Mouse (Mus musculus) stomach, postnatal 0 days (tissue): ENCODE measurements around the gene Sema3g.

Experiments
- CTCF ChIP-seq: IDR thresholded peaks from 2 replicates; pipeline ENCODE4 v1.5.1; 2016; ENCODE audit warnings: antibody characterized with exemption, low read depth, mild to moderate bottlenecking, moderate library complexity
- EP300 ChIP-seq: optimal IDR thresholded peaks from 2 replicates; pipeline ENCODE3; 2016; ENCODE audit warnings: antibody characterized with exemption

DNA sequence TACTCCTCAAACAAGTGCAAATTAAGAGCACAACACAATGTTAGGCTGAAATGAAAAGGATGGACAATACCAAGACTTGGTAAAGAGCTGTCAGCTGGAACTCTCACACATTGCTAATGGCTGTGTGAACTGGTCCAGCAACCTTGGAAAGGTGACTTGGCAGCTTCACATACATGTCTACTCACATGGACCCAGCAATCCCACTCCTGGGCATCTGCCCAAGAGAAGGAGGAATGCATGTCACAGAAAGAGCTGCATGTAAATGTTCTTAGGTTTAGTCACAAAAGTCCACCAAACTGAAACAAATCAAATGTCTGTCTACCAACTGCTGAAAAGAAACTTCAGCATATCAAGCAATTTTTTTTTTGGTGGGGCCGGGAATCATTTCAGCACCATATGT lies 28.3 kb downstream of the Sema3g start:
- no peak for TF ChIP-seq EP300
- TF ChIP-seq CTCF: no peak
